Mouse (Mus musculus): ENCODE measurements around the gene Olfr1281.
"Not testable (repeated sequence)": the region's sequence is repeated elsewhere in the genome, so short reads cannot be mapped to it uniquely, and the experiment has no call there.

Olfr1281 gene

DNA sequence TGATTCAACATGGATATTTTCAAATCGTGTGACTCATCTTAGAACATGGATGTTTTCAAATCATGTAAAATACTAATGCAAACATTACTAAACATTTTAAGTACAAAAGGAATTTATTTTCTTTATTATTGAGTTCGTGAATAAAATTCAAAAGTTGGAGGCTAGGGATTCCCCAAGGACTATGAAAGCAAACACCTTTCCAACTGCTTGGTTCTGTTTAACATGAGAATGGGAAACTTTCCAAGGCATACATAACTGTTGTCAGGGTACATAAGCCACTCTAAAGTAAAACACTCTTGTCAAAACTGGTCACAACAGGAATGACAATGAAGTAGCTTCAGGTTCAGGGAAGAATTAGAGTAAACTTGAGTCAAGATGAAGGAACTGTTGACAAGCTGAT lies at the start of gene Olfr1281:
Gene Olfr1281, plus strand, starts transcription at position 301 of the 400 bp plus-strand sequence.
- no peak for DNase-seq (ENCODE audit: low spot score)

DNA sequence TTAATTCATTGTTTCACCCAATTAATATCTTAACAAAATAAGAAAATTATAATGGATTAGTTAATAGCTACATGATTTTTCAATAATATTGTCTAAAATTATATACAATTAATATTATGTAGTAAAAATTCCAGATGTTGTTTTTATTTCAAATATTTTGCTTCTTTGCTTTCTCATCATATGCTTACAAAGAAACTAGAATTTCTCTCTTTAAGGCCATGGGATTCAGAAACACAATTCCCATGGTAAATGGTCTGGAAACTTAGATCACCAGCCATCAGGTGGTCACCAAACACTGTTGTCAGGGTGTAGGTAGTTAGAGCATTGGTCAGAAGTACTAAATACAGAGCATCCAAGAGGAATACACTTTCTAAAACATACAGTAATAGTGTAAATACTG lies 36.5 kb upstream of the Olfr1281 start, which contains the start of gene Olfr1278:
Gene Olfr1278, plus strand, starts transcription at position 301 of the 400 bp plus-strand sequence.
- DNase-seq (ENCODE audit: low spot score): no peak

DNA sequence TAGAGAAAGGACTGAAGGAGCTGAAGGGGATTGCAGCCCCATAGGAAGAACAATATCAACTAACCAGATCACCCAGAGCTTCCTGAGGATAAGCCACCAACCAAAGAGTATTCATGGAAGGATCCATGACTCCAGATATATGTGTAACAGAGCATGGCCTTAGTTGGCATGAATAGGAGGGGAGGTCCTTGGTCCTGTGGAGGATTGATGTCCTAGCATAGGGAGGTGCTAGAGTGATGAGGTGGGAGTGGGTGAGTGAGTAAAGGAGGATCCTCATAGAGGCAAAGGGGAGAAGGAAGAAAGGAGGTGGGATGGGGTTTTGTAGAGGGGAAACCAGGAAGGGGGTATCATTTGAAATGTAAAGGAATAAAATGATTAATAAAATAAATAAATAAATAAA lies 27.8 kb upstream of the Olfr1281 start:
- no peak for DNase-seq (ENCODE audit: low spot score)

DNA sequence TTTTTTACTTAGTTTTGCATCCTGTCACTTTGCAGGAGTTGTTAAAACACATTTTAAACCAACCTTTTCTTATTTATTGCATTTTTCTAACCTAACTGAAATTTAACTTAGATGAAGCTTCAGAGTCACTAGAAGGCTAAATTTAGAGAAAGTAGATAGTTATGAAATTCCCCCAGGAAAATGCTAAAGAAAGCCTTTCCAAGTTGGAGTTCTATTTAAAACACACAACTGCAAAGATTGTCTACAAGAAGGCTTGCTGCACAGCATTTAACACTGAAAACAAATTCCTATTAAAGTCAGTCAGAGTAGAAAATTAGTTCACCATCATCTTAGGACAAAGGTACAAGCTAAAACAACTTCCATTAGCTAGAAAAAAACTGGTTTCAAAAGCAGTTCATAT lies 25.9 kb upstream of the Olfr1281 start, which contains the start of gene Olfr1279:
Gene Olfr1279, plus strand, starts transcription at position 262 of the 400 bp plus-strand sequence.
- no peak for DNase-seq (ENCODE audit: low spot score)

DNA sequence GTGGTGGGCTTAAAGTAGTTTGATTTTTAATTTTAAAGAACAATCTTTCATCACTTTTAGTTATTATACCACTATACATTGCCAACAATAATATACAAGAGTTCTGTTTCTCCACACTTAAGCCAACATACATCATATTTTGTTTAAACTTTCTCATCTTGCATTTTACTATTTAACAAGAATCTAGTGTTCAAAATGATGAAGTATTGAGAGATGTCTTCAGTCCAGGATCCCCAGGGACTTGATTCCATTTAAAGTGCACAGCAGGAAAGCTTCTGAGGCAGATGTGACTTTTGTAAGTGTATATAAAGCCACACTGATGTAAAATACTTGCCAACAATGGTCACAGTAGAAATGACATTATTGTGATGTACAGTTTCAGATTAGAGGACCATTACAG lies 12.6 kb upstream of the Olfr1281 start, which contains the start of gene Olfr1280:
Gene Olfr1280, plus strand, starts transcription at position 301 of the 400 bp plus-strand sequence.
- DNase-seq (ENCODE audit: low spot score): no peak

DNA sequence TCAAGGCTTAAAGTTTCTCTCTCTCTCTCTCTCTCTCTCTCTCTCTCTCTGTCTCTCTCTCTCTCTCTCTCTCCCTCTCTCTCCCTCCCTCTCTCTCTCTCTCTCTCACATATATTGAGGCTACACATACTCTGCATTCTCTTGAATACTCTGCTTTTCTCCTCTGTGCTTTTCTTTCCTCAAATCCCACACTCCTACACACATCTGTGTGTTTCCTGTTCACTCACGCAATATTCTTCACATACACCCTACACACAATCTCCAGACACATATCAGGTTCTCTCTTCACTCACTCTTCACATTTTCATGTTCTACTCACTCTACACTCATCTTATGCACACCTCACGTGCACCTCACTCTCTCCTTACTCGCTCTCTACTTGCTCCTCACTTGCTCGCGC lies 7.4 kb downstream of the Olfr1281 start:
- DNase-seq (ENCODE audit: low spot score): not testable (repeated sequence)

DNA sequence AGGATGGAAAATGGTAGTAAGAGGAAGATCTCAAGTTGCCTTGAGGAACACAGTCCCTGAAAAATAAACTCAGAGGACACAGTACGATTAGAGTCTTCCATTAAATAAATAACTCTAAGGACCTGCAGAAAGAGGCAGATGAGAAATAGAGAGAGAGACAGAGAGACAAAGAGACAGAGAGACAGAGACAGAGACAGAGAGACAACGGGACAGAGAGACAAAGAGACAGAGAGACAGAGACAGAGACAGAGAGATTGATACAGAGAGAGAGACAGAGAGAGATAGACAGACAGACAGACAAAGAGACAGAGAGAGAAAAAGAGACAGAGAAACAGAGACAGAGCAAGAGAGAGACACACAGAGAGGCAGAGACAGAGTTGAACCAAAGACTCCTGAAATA lies 9.7 kb downstream of the Olfr1281 start, which contains the start of gene Olfr1282:
Gene Olfr1282, minus strand, starts transcription at position 101 of the 400 bp plus-strand sequence.
- no peak for DNase-seq (ENCODE audit: low spot score)

DNA sequence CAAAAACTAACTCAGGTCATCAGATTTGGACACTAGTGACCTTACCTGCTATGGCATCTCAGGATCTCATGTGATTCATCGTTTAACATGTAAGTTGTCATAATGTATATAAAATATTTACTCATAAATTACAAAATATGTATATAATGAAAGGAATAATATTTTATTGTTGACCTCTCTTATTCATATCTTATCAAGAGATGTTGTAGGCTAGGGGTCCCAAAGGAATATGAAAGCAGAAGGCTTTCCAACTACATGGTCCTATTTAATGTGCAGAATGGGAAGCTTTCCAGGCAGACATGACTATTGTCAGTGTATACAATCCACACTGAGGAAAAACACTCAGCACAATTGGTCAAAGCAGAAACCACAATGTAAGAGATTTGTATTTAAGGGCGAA lies 40.2 kb downstream of the Olfr1281 start, which contains the start of gene Olfr1283:
Gene Olfr1283, plus strand, starts transcription at position 301 of the 400 bp plus-strand sequence.
- no peak for DNase-seq (ENCODE audit: low spot score)

DNA sequence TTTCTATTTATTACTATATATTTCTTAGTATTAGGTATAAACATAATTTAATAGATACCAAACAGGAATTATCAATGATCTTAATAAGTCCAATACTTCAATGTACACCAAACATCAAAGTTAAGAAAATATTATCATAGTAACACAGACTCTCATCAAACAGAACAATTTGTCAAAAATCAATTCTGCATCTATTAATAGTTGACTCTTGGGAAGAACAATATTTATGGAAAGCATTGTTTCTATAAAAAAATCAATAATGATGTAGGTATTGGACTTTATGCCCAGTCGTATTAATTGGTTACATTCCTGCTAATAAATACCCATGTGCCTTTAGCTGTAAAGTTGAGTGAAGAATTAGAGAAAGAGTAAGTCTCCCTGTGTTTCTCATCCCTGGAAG lies 48.9 kb downstream of the Olfr1281 start, which contains the start of gene Olfr1284:
Gene Olfr1284, plus strand, starts transcription at position 301 of the 400 bp plus-strand sequence.
- no peak for DNase-seq (ENCODE audit: low spot score)

Measured in testis, postnatal 14 days (tissue).